Mouse (Mus musculus): ENCODE data around the gene Bgn. TPM values are rescaled to one million over a fixed set of nuclear protein-coding genes. Genes with fewer than 3 reads are reported as not detected.

The Bgn gene
- polyA plus RNA-seq, 1 experiment from 2014 or later = 29.1 TPM

- Histone ChIP-seq H3K9ac (replicated peaks) (no peak overlapping the region), H3K27ac (replicated peaks) (no peak overlapping the region), H3K9me3 (replicated peaks) (no peaks in the 10 kb centered on the region), H3K4me3 (replicated peaks) (no peak overlapping the region), H3K4me2 (no peak overlapping the region), H3K4me1 (no peaks in the 10 kb centered on the region), H3K36me3 (no peaks in the 10 kb centered on the region), H3K27me3 (replicated peaks) (no peaks in the 10 kb centered on the region)
- 70% methylated on average over 12 of the region's 12 CpGs for WGBS
- no peak for ATAC-seq (ENCODE audit: low FRiP score)
Measured at GRCm38 (mm10) chrX:73474340-73475165, 8.8 kb upstream of the Bgn start.

- Histone ChIP-seq H3K9me3 (replicated peaks) (no peaks in the 10 kb centered on the region), H3K27me3 (replicated peaks) (no peaks in the 10 kb centered on the region), H3K27ac (replicated peaks) (no peak overlapping the region), H3K9ac (replicated peaks) (no peak overlapping the region), H3K36me3 (no peaks in the 10 kb centered on the region), H3K4me1 (no peaks in the 10 kb centered on the region), H3K4me3 (replicated peaks) (no peak overlapping the region), H3K4me2 (no peak overlapping the region)
- WGBS = 91% methylated on average over 1 of the region's 1 CpGs
- no peak for ATAC-seq (ENCODE audit: low FRiP score)
Measured at GRCm38 (mm10) chrX:73475658-73476256, 7.6 kb upstream of the Bgn start.

GRCm38 (mm10) chrX:73476621-73477020 lies 6.8 kb upstream of the Bgn start:
- no peak overlapping the region for H3K4me2 ChIP-seq
- H3K27me3 ChIP-seq (replicated peaks) = no peaks in the 10 kb centered on the region
- no peak overlapping the region for H3K27ac ChIP-seq (replicated peaks)
- H3K9ac ChIP-seq (replicated peaks) = no peak overlapping the region
- no peak for ATAC-seq (ENCODE audit: low FRiP score)
- WGBS = 82% methylated on average over 2 of the region's 2 CpGs
- no peaks in the 10 kb centered on the region for H3K4me1 ChIP-seq
- no peaks in the 10 kb centered on the region for H3K9me3 ChIP-seq (replicated peaks)
- no peak overlapping the region for H3K4me3 ChIP-seq (replicated peaks)
- no peaks in the 10 kb centered on the region for H3K36me3 ChIP-seq

GRCm38 (mm10) chrX:73477500-73477899 lies 5.9 kb upstream of the Bgn start:
- no peak overlapping the region for H3K27ac ChIP-seq (replicated peaks)
- 83% methylated on average over 2 of the region's 2 CpGs for WGBS
- no peak overlapping the region for H3K4me2 ChIP-seq
- no peak for ATAC-seq (ENCODE audit: low FRiP score)
- no peaks in the 10 kb centered on the region for H3K9me3 ChIP-seq (replicated peaks)
- H3K4me3 ChIP-seq (replicated peaks) = no peak overlapping the region
- no peaks in the 10 kb centered on the region for H3K27me3 ChIP-seq (replicated peaks)
- H3K4me1 ChIP-seq = no peaks in the 10 kb centered on the region
- no peaks in the 10 kb centered on the region for H3K36me3 ChIP-seq
- no peak overlapping the region for H3K9ac ChIP-seq (replicated peaks)

- no peaks in the 10 kb centered on the region for H3K4me1 ChIP-seq
- no peak overlapping the region for H3K4me3 ChIP-seq (replicated peaks)
- ATAC-seq (ENCODE audit: low FRiP score) = no peak
- no peak overlapping the region for H3K4me2 ChIP-seq
- H3K9ac ChIP-seq (replicated peaks) = no peak overlapping the region
- no peaks in the 10 kb centered on the region for H3K9me3 ChIP-seq (replicated peaks)
- no peaks in the 10 kb centered on the region for H3K27me3 ChIP-seq (replicated peaks)
- no peak overlapping the region for H3K27ac ChIP-seq (replicated peaks)
- no peaks in the 10 kb centered on the region for H3K36me3 ChIP-seq
Measured at GRCm38 (mm10) chrX:73479656-73480055, 3.7 kb upstream of the Bgn start.

GRCm38 (mm10) chrX:73480334-73480733 lies 3.1 kb upstream of the Bgn start:
- Histone ChIP-seq H3K4me3 (replicated peaks) (no peak overlapping the region), H3K27me3 (replicated peaks) (no peaks in the 10 kb centered on the region), H3K4me1 (no peaks in the 10 kb centered on the region), H3K36me3 (no peaks in the 10 kb centered on the region), H3K9me3 (replicated peaks) (no peaks in the 10 kb centered on the region), H3K4me2 (no peak overlapping the region), H3K9ac (replicated peaks) (no peak overlapping the region), H3K27ac (replicated peaks) (no peak overlapping the region)
- 50% methylated on average over 2 of the region's 2 CpGs for WGBS
- ATAC-seq (ENCODE audit: low FRiP score) = no peak

- H3K4me2 ChIP-seq = peak overlapping the region; percentile 25
Measured at GRCm38 (mm10) chrX:73482643-73483483, 539 bp upstream of the Bgn start.

GRCm38 (mm10) chrX:73484076-73484475 lies 674 bp downstream of the Bgn start:
- no peaks in the 10 kb centered on the region for H3K36me3 ChIP-seq
- peak overlapping the region; percentile 16; the same call in 1 of the 2 replicates for H3K4me3 ChIP-seq (replicated peaks)
- H3K27me3 ChIP-seq (replicated peaks) = no peaks in the 10 kb centered on the region
- peak overlapping the region; percentile 25 for H3K4me2 ChIP-seq
- no peak overlapping the region for H3K9ac ChIP-seq (replicated peaks)
- H3K9me3 ChIP-seq (replicated peaks) = no peaks in the 10 kb centered on the region
- no peak for ATAC-seq (ENCODE audit: low FRiP score)
- no peak overlapping the region for H3K27ac ChIP-seq (replicated peaks)
- 71% methylated on average over 1 of the region's 1 CpGs for WGBS
- H3K4me1 ChIP-seq = no peaks in the 10 kb centered on the region

More at GRCm38 (mm10) chrX:73482643-73483483, 539 bp upstream of the Bgn start:
- H3K27me3 ChIP-seq (replicated peaks) = no peaks in the 10 kb centered on the region
- H3K4me3 ChIP-seq (replicated peaks) = no peak overlapping the region
- H3K36me3 ChIP-seq = no peaks in the 10 kb centered on the region
- no peak for ATAC-seq (ENCODE audit: low FRiP score)
- H3K27ac ChIP-seq (replicated peaks) = no peak overlapping the region
- WGBS = 53% methylated on average over 3 of the region's 4 CpGs
- no peaks in the 10 kb centered on the region for H3K4me1 ChIP-seq
- no peaks in the 10 kb centered on the region for H3K9me3 ChIP-seq (replicated peaks)
- H3K9ac ChIP-seq (replicated peaks) = no peak overlapping the region

GRCm38 (mm10) chrX:73484870-73485269 lies 1.5 kb downstream of the Bgn start:
- Histone ChIP-seq H3K4me2 (peak overlapping the region; percentile 25), H3K27ac (replicated peaks) (no peak overlapping the region), H3K4me1 (no peaks in the 10 kb centered on the region), H3K9ac (replicated peaks) (no peak overlapping the region), H3K4me3 (replicated peaks) (no peak overlapping the region), H3K27me3 (replicated peaks) (no peaks in the 10 kb centered on the region), H3K9me3 (replicated peaks) (no peaks in the 10 kb centered on the region), H3K36me3 (no peaks in the 10 kb centered on the region)
- no peak for ATAC-seq (ENCODE audit: low FRiP score)
- WGBS = 86% methylated on average over 4 of the region's 4 CpGs

- no peaks in the 10 kb centered on the region for H3K27me3 ChIP-seq (replicated peaks)
- no peaks in the 10 kb centered on the region for H3K4me1 ChIP-seq
- H3K4me2 ChIP-seq = no peak overlapping the region
- no peaks in the 10 kb centered on the region for H3K36me3 ChIP-seq
- WGBS = 76% methylated on average over 5 of the region's 5 CpGs
- no peak overlapping the region for H3K4me3 ChIP-seq (replicated peaks)
- no peaks in the 10 kb centered on the region for H3K9me3 ChIP-seq (replicated peaks)
- no peak for ATAC-seq (ENCODE audit: low FRiP score)
- H3K9ac ChIP-seq (replicated peaks) = no peak overlapping the region
- no peak overlapping the region for H3K27ac ChIP-seq (replicated peaks)
Measured at GRCm38 (mm10) chrX:73486920-73487319, 3.5 kb downstream of the Bgn start.

- H3K27ac ChIP-seq (replicated peaks) = no peak overlapping the region
- no peaks in the 10 kb centered on the region for H3K9me3 ChIP-seq (replicated peaks)
- H3K4me3 ChIP-seq (replicated peaks) = no peak overlapping the region
- H3K36me3 ChIP-seq = no peaks in the 10 kb centered on the region
- H3K4me1 ChIP-seq = no peaks in the 10 kb centered on the region
- no peak overlapping the region for H3K9ac ChIP-seq (replicated peaks)
- H3K4me2 ChIP-seq = no peak overlapping the region
- H3K27me3 ChIP-seq (replicated peaks) = no peaks in the 10 kb centered on the region
- WGBS = 82% methylated on average over 4 of the region's 4 CpGs
- ATAC-seq (ENCODE audit: low FRiP score) = no peak
Measured at GRCm38 (mm10) chrX:73490186-73490585, 6.8 kb downstream of the Bgn start.
